ENCODE assay signal across 9 mouse cellular contexts in the genomic region with DNA sequence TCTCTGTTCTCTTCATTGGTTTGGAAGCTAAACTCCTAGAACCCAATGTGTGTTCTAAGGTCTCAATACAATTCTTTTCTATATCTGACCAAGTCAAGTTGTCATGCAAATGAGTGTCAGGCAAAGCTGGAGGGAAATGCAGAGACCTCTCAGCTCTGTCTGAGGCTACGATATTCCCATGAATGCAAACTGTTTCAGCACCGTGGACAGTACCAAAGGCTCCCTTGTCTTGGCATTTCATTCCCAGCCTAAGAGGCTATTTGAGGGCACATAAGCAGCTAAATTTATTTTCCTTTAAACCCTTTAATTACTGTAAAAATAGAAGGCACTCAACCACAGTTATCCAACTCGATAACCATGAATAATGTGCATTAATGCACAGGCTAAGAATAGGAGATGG.
A peak's percentile ranks its signal among the peaks of the same experiment; 100 is the strongest.
DNase-seq lines count a peak whose midpoint lies in the region; ATAC-seq and TF ChIP-seq lines count a peak whose summit lies in the region.
"Had no signal": no experiment of that assay in that cellular context is flagged by ENCODE, and none has a peak within 500 bp of the region (broad histone marks: within the 10 kb centered on the region; RNA-seq: fewer than 3 reads in every experiment).

No protein-coding gene starts in this region.

- no peaks in the 10 kb centered on the region for H3K4me1 ChIP-seq in kidney, postnatal 0 days (replicated peaks; ENCODE audit: insufficient read depth, low read length)
- H3K4me1 ChIP-seq in kidney, adult 2 months (ENCODE audit: control insufficient read depth, insufficient read depth, low read length) = no peaks in the 10 kb centered on the region
- no peaks in the 10 kb centered on the region for H3K4me1 ChIP-seq in embryonic facial prominence, embryonic 11.5 days (ENCODE audit: control insufficient read depth, insufficient read depth, low read length)
- H3K4me1 ChIP-seq: megakaryocyte, embryonic 14.5 days had no signal

- no peak overlapping the region for H3K4me2 ChIP-seq in kidney, postnatal 0 days (ENCODE audit: low read length)
- no peak overlapping the region for H3K4me2 ChIP-seq in embryonic facial prominence, embryonic 11.5 days (ENCODE audit: low read depth, low read length)

- TF ChIP-seq CTCF in kidney, postnatal 0 days (IDR thresholded peaks at IDR 0.05; ENCODE audit: low read depth) = no peak
- TF ChIP-seq CTCF in kidney, adult 2 months (conservative IDR thresholded peaks at IDR 0.05; ENCODE audit: insufficient read depth, insufficient read length, low read depth, low read length) = no peak

- no peaks in the 10 kb centered on the region for H3K9me3 ChIP-seq in kidney, postnatal 0 days (replicated peaks; ENCODE audit: low read length)
- H3K9me3 ChIP-seq in embryonic facial prominence, embryonic 11.5 days (replicated peaks; ENCODE audit: control insufficient read depth, low read length) = no peaks in the 10 kb centered on the region
- H3K9me3 ChIP-seq: megakaryocyte, embryonic 14.5 days had no signal

- H3K9ac ChIP-seq in kidney, postnatal 0 days (ENCODE audit: low read depth, low read length) = no peak overlapping the region
- H3K9ac ChIP-seq in embryonic facial prominence, embryonic 11.5 days (replicated peaks; ENCODE audit: low read length) = no peak overlapping the region

- no peak overlapping the region for H3K27ac ChIP-seq in kidney, postnatal 0 days
- no peak overlapping the region for H3K27ac ChIP-seq in kidney, adult 2 months (ENCODE audit: insufficient read depth, low read depth, low read length)
- no peak overlapping the region for H3K27ac ChIP-seq in embryonic facial prominence, embryonic 11.5 days (replicated peaks; ENCODE audit: low read depth, low read length)

- no peaks in the 10 kb centered on the region for H3K36me3 ChIP-seq in kidney, postnatal 0 days (ENCODE audit: insufficient read depth, low read length)
- no peaks in the 10 kb centered on the region for H3K36me3 ChIP-seq in kidney, adult 2 months (ENCODE audit: control insufficient read depth, insufficient read depth, low read length)
- no peaks in the 10 kb centered on the region for H3K36me3 ChIP-seq in embryonic facial prominence, embryonic 11.5 days (replicated peaks; ENCODE audit: control insufficient read depth, insufficient read depth, low read depth, low read length)

- no peak overlapping the region for H3K4me3 ChIP-seq in kidney, postnatal 0 days (replicated peaks; ENCODE audit: low read depth, low read length)
- H3K4me3 ChIP-seq in kidney, adult 2 months (ENCODE audit: insufficient read depth, low read depth, low read length) = no peak overlapping the region
- H3K4me3 ChIP-seq in embryonic facial prominence, embryonic 11.5 days (ENCODE audit: low read depth, low read length) = no peak overlapping the region
- H3K4me3 ChIP-seq: megakaryocyte, embryonic 14.5 days had no signal

- H3K27me3 ChIP-seq in kidney, postnatal 0 days (ENCODE audit: insufficient read depth, low read length) = no peaks in the 10 kb centered on the region
- no peaks in the 10 kb centered on the region for H3K27me3 ChIP-seq in kidney, adult 2 months (replicated peaks; ENCODE audit: control insufficient read depth, insufficient read depth, low read length)
- H3K27me3 ChIP-seq in embryonic facial prominence, embryonic 11.5 days (ENCODE audit: control insufficient read depth, insufficient read depth, low read length) = no peaks in the 10 kb centered on the region
- H3K27me3 ChIP-seq: megakaryocyte, embryonic 14.5 days had no signal

- DNase-seq in kidney, postnatal 0 days (ENCODE audit: low spot score) = peak; percentile 66
- no peak for DNase-seq in kidney, adult 2 months
- peak; percentile 48 for DNase-seq in 3T3-L1 (ENCODE audit: low read depth, low spot score)
- peak; percentile 41 for DNase-seq in ES-CJ7 (ENCODE audit: low read depth, low spot score)
- peak; percentile 84 for DNase-seq in embryonic facial prominence, embryonic 11.5 days (ENCODE audit: low spot score)
- no peak for DNase-seq in cerebellum, adult 9-11 months
- DNase-seq in spleen, postnatal 36 days (ENCODE audit: low spot score in 2 of 2) = no peak

- 26% methylated on average over 3 of the region's 3 CpGs for WGBS in kidney, postnatal 0 days
- 28% methylated on average over 3 of the region's 3 CpGs for WGBS in kidney, adult 2 months
- 40% methylated on average over 3 of the region's 3 CpGs for WGBS in embryonic facial prominence, embryonic 11.5 days

- no peak for TF ChIP-seq POLR2A in kidney, adult 2 months (IDR thresholded peaks at IDR 0.05; ENCODE audit: low read depth, low read length)

- no peak for ATAC-seq in kidney, postnatal 0 days (replicated peaks; ENCODE audit: low FRiP score, low read depth)
- no peak for ATAC-seq in embryonic facial prominence, embryonic 11.5 days (replicated peaks; ENCODE audit: insufficient number of reproducible peaks, low FRiP score, low TSS enrichment, low read depth)
- ATAC-seq: intestine, postnatal 0 days had no signal

Comparison
In these comparisons a context has a peak if more than half of its experiments do, and no peak if none do; other contexts are left out.
1. DNase-seq: peak in kidney, postnatal 0 days (single experiment), 3T3-L1 (single experiment), ES-CJ7 (single experiment) and embryonic facial prominence, embryonic 11.5 days (single experiment); none in kidney, adult 2 months (single experiment), cerebellum, adult 9-11 months (single experiment) and spleen, postnatal 36 days (0 of 2).